Mouse (Mus musculus) retina, postnatal 1 day (tissue): ENCODE data around the gene Gm5447.
A peak's percentile ranks its signal among the peaks of the same experiment; 100 is the strongest.

Experiments
- DNase-seq: peaks from one replicate; pipeline ENCODE4 v3.0.0-alpha.2; 2012

The Gm5447 gene

DNA sequence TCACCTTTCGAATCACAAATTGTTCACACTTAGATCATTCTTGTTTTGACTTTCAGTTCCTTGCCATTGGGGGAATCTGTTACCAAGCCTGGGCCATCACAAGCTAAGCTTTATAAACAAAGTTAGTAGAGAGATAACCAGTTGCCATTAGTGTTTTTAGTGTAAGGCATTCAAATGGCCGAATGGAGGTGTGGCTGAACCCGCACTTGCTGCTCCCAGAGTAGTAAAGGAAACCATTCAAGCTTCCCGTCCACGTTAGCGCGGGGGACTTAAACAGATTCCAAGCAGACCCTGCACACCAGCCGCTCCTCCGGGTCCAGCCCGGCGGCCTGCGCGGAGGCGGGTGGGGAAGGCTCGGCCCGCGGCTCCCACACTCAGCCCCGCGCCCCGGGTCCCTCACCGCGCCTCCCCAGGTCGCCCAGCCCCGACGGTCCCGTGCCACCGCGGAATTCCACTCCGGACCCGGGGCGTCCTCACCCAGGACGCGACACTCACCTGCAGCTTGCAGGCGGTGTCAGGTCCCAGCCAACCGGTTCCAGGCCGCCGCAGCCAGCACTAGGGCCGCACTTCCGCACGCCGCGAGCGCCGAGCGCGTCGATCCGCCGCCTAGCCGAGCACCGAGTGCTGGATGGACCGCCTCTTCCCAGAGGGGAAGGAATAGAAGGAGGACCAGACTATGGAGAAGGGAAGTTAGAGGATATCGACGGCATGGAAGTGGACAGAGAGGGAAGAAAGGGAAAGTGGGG is at the start of gene Gm5447, which contains the start of gene Exoc2:
TSS of gene Gm5447 (plus strand) at position 704 of the 746 bp plus-strand sequence.
TSS of gene Exoc2 (minus strand) at position 593 of the 746 bp plus-strand sequence.
- DNase-seq: peak; percentile 91

DNA sequence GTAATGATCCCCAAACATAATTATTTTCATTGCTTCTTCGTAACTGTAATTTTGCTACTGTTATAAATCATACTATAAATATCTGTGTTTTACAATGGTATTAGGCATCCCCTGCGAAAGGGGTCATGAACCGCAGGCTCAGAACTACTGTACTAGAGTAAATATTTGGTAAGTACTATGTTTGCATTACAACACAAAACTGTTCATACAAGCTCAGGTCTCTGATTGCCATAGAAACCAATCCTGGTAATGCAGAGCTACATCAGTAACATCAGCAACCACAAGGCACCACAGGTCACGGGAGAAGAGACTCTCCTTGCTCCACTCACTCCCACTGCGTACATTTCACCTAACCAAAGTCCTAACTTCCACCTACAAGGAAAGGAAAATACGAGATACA is 49.7 kb upstream of the Gm5447 start:
- DNase-seq: no peak

DNA sequence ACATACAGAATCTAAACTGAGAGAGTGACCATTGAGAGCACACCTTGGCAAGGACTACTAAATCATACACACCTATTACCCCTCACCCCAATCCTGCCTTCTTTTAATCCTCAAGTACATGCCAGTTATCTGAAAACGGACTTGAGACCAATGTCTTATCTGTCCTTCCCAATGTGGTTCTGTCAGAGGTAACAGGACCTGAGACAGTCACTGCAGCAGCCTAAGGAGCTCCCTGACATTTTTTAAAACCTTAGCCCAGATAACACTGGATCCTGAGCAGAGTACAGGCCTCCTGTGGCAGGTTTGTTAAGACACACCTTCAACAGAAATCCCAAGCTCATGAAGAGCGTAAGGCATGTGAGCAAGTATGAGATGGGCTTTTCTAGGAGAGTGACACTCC is 44.9 kb upstream of the Gm5447 start:
- DNase-seq: no peak

DNA sequence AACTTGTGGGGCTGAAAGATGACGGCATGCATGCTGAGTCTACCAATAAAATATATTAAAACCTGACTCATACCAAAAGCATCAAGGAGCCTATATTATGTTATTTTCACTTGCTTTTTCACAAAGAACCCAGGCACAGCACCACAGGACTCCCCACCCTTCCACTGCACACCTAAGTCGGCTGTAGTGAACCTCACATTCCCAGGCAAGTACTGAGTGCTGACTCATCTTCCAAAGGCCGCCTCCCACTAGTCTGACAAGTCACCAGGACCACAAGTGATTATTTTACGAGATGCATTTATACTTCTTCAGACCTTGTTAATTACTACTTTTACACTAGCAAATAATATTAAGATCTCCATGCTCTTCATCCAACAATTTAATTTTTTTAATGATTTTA is 42.4 kb upstream of the Gm5447 start:
- no peak for DNase-seq

DNA sequence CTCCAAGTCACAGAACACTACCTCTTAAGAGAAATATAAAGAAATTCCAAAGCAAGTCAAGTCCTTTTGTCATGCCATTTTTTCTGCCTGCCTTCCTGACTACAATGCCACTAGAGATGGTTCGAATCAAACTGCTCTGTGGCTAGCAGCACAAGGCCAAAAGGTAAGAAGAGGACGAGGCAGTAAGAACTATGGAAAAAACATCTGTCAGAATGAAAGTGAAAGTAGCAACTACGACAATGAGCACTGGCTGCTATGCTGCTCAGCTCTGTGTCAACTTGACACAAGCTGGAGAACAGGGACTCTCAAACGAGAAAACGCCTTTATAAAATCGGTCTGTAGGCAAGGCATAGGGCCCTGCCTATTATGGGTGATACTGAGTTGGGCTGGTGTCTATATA is 41.0 kb upstream of the Gm5447 start:
- DNase-seq: no peak

DNA sequence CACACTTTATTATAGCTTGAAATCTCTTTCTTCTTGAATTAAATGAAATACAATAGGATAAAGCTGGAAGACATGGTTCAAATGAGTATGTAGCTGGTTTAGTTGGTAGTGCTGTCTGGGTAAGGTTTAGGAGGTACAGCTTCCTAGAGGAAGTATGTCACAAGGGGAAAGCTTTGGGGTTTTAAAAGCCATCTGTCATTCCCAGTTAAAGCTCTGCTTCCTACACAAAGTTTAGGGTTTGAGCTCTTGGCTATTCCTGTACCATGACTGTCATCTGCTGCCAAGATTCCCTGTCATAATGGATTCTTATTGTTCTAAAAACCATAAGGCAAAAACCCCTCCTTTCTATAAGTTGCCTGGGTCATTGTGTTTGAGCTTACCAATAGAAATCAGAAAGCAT is 28.2 kb upstream of the Gm5447 start:
- no peak for DNase-seq

DNA sequence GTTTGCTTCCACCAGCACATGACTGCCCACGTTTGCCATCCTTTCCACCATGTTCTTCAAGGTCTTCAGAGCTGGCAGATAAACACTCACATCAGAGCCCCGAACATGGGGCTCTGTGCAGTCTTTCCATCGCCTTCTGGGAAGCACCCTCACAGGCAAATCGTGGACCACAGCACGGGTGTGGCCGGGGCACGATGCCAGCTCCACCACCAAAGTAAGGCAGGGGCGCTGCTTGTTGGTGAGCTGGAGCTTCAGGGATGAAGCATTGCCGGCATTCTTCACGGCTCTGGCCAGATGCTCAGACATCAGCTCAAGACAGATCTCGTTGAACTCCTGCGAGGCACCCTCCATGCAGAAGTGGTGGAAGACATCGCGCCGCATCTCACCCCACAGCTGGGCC is 26.9 kb upstream of the Gm5447 start:
- DNase-seq: no peak

DNA sequence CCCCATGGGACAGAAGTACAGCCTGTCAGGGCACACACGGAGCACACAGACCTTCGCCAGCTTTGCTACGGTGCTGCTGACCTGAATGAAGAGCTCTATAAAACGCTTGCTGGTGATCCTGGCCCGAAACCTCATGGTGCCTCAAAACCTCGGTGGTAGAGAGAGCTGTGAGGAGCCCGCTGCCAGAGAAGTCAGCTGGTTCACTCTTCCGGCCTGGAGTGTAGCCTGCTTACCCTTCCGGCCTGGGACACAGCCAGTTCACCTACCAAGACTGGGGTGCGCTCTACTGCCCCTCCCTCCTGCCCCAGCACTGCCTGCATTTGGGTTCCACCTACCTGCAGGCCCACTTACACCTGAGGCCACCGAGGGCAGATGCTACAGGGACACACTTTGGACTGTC is 26.5 kb upstream of the Gm5447 start, which contains the start of gene Hus1b:
TSS of gene Hus1b (minus strand) at position 220 of the 400 bp plus-strand sequence.
- DNase-seq: no peak

DNA sequence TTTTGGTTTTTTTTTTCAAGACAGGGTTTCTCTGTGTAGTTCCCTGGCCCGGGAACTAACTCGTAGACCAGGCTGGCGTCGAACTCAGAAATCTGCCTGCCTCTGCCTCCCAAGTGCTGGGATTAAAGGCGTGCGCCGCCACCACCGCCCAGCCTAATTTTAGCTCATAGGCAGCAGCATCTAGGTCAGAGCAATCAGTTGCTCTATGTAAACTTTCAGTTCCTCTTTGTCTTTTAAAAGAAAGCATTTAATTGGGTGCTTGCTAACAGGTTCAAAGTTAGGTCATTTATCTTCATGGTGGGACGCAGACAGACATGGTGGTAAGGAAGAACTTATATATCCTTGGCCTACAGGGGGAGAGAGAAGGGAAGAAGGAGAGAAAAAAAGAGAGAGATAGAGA is 24.8 kb upstream of the Gm5447 start:
- DNase-seq: no peak

DNA sequence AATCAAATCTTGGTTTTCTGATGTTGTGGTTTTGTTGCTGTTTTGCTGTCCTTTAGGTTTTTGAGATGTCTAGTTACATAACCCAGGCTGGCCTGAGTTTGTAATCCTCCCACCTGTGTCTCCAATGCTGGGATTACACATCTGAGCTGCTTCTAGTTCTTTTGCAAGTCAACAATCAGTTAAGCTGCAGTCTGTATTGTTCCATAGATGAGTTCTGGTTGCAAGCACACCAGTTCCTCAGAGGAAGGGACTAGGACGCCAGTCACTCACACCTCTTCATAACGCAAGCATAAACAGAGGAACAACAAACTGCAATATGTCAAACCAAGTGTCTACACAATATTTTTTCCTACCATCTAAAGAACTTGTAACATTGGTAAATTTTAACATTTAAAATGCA is 22.0 kb upstream of the Gm5447 start:
- no peak for DNase-seq

DNA sequence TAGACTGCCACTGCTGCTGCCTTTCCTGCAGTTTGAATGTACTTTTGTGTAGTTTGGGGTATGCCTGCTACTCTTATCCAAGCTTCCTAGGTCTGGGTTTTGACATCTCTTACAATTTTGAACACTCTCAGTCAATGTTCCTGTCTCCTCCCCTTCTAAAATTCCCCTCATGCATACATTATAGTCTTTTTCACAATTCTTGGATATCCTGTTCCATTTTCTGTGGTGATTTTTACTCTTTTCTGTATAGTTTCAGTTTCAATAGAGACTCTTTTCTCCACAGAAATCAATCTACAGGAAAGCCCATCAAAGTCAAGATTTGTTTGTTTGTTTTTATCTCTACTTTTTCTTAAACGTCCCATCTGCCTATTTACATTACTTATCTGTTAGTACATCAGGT is 20.4 kb upstream of the Gm5447 start:
- DNase-seq: no peak

DNA sequence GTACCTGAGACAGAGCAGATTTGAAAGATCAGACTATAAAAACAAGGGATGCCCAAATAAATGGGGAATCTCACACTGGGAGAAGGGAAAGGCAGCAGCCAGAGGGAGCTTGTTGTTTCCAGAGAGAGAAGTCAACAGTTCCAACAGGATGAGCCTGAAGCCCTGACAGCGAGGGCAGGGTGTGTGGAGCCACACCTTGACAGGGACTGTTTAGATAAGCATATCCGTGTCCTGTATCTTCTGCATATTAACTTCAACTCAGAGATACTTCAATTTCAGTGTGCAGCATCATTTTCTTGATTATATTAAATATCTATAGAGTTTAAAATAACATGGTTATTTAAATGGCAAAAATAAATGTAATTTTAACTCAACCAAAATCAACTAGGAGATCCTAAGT is 13.3 kb upstream of the Gm5447 start:
- no peak for DNase-seq

DNA sequence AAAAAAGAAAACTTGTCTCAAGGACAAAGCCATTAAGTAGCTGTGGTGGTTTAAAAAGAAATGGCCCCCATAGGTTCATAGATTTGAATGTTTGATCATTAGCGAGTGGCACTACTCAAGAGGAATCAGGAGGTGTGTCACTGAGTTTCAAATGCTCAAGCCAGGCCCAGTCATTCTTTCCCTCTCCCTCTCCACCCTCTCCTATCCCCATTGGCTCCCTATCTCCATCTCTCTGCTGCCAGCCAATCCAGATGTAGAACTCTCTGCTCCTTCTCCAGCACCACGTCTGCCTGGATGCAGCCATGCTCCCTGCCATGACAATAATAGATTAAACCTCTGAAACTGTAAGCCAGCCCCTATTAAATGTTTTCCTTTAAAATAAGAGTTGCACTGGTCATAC is 12.1 kb upstream of the Gm5447 start:
- no peak for DNase-seq

DNA sequence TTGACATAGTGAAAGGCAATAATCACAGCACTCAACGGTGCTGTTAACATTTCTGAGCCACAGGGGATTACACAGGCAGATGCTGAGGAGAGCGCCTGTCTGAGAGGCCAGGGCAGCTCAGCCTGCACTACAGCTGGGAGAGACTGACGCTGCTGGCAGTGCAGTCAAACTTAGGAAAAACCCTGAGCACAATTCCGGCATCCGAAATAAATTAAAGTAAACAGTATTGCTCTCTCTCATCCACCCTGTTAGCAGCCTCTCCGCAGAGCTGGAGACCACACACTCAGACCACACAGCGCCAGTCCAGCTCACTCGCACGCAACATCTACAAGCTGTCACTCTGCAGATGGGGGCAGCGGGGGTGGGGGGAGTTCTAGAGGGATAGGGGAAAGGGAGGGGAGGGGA is 7.5 kb upstream of the Gm5447 start:
- DNase-seq: peak; percentile 77

DNA sequence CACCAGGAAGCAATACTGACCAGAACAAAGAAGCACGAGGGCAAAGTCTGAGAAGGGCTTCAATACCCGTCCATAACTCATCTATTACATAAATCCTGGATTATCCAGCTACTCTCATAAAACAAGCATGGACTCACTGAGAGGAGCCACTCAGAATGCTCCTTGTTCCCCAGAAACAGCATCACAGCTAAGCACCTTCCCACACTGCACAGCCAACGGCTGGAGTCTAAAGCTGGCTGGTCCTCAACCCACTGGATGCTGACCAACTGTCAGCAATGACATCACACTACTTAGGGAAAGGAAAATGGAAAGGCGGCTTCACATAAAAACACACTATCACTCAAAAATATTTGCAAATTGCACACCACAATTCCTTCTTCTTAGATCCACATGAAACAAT is 5.7 kb upstream of the Gm5447 start:
- no peak for DNase-seq

DNA sequence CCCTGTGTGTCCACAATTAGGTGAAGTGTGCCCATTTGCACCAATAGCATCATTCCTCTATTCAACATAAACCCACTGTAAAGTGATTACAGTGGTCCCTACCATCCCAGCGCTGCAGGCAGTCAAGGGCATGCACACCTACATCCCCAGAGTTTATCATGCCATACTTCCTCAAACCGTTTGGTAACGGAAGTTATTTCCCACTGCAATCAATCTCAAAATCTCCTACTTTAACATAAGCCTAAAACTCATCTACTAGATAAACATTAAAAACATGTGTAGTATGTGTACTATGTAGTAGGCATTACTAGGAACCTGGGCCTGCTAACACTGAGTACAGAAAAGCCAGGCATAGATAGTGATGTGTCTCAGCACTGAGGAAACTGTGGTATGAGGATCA is 3.0 kb upstream of the Gm5447 start:
- no peak for DNase-seq

DNA sequence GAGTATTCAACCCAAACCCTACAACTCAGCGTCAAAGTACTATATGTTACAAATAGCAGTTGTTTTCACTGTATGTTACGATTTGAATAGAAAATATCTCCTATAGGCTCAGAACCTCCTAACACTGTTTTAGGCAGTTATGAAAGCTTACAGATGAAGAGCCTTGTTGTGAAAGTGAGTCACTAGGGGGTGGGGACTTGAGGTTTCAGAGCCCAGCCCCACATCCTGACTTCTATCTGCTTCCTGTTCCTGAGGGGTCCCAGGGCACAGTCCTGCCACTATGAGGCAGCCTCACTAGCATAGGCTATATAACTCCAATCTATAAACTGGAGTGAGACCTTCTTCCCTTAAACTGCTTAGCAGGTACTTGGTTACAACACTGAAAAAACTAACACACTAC is 1.9 kb upstream of the Gm5447 start:
- DNase-seq: no peak

DNA sequence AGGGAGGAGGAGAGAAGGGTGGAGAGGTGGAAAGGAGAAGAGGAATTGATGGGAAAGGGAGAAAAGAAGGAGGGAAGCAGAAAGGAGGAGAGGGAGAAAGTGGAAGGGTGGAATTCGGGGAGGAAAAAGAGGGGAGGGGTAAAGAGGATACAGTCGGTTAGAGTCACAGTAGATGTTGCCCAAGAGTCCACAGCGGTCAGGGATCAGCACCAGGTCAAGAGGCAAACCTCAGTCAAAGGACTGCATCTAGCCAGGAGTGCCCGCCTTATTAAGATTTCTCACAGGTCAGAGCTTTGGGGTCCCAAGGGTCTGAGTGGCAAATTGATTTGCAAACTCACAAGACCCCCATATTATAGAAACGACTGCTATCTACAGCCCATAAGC is 235 bp downstream of the Gm5447 start:
- no peak for DNase-seq

DNA sequence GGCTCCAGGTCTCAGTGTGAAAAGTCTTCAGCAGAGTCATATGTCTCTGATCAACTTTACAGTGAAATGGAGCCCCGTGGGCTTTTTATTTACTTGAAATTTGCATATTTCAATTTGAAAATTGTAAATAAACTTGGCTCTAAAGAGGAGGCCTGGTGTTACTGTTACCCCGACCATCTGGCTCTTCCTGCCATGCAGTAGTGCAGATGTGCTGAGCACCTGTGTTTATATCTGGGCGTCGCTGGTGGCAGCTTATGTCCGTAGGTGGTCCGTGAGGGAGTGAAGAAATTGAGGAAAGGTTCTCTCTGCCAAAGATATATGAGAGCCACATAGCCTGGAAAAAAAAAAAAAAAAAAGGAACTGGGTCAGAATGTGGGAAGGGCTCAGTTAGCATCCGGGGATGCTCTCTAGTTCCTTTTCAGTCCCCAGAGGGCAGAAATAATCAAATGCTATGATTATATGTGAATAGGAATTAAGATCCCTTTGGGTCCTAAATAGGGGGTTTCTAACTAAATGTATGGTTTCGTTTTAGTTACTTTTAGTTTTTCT is 2.6 kb downstream of the Gm5447 start:
- DNase-seq: no peak

DNA sequence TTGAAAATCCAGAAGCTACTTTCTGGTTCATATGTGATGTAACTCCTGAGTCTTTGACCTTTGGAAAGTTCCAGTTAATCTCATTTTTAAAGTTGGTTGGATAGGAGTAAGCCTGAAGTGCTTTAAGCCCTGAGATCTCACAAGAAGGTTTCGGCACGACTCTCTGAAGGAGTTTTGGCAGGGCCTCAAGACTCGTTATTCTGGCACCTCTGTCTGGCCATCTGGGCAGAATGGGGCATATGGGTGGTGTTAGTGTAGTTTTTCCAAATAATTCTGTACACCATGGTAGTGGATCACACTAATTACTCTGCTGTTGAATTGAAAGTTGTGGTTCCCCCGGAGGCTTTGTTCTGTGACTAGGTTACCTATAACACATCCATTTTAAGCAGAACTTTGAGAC is 4.2 kb downstream of the Gm5447 start:
- DNase-seq: no peak

DNA sequence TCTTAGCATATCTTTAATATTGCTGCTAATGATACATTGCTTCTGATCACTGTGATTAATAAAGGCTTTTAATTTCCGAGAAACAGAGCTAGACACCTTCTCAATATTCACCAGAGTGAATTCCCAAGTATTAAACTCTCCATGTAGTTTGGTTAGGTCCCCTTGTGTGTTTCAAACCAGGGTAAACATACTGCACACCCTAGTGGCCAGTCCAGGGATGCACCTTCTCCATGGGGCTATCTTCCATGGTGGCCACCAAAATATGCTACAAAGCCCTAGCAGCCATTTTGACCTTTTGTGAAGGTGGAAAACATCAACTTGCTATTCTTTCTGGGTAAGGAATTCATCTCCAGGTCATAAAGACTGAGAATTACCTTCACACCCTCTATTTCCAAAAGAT is 7.7 kb downstream of the Gm5447 start:
- peak; percentile 42 for DNase-seq

DNA sequence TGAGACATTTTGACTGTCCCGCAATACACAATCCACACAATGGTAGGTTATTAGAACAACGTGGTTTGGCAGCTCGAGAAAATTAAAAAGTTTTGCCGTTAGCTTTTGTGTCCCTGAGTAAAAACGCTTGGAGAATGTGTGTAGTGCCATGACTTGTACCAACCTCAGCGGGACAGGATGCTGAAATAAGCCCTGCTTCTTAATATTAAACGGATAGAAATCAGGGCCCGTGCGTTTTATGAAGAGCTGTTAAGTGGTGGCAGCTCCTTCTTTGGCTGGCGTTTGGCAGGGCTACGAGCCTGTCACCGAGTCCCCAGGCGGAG is 11.2 kb downstream of the Gm5447 start:
- no peak for DNase-seq

DNA sequence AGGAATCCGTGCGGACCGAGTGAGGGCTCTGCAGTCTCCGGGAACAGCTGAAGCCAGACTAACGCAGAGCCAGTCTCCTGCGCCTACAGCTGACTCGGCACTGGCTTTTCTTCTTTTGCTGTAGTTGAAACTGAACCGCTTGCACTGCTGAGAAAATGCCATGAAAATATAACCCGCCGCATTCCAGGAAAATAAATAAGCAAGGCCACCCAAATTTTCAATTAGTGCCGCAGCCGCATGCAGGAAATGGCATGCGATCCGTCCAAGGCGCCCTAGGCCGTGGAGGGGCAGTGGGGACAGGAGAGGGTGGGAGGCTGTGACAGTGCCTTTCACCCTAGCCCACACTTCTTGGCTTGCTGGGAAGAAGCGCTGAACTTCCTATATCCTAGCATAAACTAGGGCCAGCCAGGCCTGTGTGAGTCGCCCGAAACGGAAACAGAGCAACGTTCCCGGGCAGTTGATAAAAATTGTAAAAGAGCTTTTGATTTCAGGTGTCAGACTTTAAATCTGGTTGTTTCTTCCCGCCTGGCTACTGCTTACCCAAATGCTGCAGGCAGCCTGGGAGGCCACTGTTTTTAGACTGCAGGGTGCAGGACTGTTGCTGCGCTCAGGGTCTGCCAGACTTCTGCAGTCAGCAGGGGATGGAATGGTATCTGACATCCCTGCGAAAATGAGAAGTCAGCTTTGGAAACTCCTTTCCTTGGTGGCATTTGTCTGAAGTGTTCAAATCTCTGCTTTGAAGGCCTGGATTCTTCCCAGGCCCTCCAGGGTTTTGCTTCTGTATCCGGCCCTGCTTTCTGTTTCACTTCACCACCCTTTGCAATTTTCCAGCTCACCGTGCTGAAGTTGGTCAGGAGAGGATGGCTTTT is 11.8 kb downstream of the Gm5447 start:
- DNase-seq: peak; percentile 61

DNA sequence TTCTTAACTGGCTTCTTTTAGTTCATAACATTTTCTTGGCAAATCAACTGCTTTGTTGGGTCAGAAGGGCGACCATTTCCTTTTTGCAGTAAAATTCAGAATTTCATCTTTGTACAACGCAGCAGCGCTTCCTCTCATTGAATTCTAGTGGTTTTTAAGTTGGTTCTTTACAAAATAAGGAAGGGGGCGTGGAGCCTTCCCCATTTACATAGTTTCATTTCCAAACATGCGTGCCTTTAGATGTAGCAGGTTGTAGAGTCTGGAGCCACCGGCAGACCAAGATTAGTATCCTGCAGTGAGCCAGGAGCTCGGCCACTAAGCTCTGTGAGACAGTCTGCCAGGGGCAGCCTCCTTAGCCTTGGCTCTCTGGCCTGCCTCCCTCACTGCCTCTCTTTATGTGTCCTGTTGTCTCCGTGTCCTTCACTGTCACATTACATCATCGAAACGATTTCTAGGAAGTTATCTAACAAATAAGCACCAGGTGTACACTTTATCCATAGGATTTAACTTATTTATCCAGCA is 13.0 kb downstream of the Gm5447 start:
- DNase-seq: peak; percentile 11
